Mouse (Mus musculus) adrenal gland, postnatal 4 days (tissue): Measurements from ENCODE around the gene Adgrl2. TPM values are rescaled to one million over a fixed set of nuclear protein-coding genes. Genes with fewer than 3 reads are reported as not detected.

Experiments used
- DNase-seq, 2 experiments: peaks; one replicate each; pipeline ENCODE4 v3.0.0; 2021 to 2022; ENCODE audit warnings: low spot score in 2 of 2, mixed read lengths in 2 of 2
- total RNA-seq, 2 experiments: library from RNA; stranded (reverse); gene quantifications; 2 replicates each; pipeline ENCODE4 v1.2.3; 2021

Adgrl2 gene
- total RNA-seq, 2 experiments from 2014 or later = 113 to 114 TPM

DNA sequence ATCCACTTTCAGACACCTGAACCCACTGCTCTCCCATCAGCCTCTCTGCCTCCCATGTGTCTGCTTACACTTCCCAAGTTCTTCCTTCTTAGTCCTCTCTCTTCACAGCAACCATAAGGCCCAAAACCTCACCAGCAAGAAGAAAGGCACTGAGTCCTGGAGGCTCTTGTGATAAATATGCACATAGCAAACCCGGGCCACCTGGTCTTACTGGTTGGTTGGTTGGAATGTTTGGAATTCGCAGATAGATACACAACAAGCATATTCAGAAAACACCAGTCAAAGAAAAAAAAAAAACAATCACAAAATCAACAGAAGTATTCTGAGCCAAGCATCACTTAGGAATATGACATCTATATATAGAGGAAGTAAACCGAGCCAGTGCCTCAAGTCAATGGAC is 64.0 kb downstream of the Adgrl2 start:
- no peak for DNase-seq

DNA sequence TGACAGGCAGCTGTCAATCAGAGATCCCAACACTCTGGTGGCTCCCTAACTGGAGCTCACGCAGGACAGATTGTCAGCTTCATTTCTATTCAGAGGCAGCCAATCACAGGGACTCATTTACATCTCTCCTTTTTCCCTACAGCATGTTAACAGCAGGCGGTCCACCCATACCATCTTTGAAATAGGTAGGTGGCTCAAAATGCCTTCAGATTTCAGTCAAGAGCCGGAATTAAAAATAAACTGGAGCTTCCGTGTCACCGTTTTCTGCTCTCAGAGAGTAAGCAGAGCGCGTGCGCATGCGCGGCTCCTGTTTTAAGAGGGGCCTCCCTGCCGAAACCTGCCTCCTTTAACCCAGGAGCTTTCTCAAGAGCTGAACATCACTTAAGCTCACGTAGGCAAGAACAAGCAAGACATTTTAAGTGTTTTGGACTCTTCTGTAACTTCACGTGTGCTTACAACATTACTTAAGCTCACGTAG is 67.7 kb downstream of the Adgrl2 start:
- no peak for DNase-seq

- no peak for DNase-seq
These were observed 68.3 kb downstream of the Adgrl2 start for GRCm38 (mm10) chr3:148921966-148922587.

DNA sequence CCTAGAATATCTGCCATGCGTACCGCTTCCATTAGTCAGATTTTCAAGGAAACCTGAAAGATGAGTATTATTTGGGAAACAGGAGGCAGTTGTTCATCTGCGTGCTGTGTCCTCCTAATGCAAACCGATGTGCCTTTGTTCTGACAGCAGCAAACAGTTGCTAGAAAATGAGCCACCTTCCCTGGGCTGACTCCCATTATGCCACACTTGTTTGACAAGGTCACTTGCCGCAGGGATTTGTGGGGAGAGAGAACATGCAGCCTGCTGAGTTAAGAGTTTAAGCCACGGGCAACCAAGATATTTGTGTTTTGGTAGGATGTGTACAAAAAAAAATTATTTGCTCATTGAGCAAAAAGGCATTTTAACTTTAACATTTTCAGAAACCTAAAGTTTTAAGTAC is 69.5 kb downstream of the Adgrl2 start:
- DNase-seq = no peak

DNA sequence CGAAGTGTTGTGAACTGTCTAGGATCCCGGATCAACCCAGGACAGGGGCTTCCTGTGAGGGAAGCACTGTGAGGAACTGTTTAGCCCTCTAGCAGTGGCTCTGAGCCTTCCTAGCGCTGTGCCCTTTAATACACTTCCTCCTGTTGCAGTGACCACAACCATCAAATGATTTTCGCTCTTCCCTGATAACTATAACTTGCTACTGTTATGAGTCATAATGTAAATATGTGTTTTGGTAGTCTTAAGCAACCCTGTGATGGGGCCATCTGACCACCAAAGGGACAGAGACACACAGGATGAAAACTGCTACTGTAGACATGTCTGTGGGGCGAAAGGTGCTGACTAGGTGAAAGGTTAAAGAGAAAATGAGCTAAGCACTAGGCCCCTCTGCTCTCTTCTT is 71.9 kb downstream of the Adgrl2 start:
- no peak for DNase-seq

DNA sequence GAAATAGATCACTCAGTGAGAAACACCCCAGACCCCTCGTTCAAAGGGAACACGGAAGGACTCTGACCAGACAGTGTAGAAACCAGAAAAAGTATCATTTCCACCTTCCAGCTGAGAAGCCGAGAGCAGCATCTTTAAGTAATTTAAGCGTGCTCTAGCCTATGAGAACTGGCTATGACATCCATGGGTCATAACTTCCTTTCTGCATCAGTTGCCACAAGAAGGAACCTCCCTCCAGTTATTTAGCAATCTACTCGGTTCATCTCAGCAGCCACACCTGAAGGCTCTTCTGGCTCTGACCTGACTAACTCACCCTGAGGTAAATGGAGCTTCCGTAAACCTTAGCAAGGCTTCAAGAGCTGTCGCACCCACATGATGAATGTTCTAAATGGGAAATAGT is 72.5 kb downstream of the Adgrl2 start:
- no peak for DNase-seq

DNA sequence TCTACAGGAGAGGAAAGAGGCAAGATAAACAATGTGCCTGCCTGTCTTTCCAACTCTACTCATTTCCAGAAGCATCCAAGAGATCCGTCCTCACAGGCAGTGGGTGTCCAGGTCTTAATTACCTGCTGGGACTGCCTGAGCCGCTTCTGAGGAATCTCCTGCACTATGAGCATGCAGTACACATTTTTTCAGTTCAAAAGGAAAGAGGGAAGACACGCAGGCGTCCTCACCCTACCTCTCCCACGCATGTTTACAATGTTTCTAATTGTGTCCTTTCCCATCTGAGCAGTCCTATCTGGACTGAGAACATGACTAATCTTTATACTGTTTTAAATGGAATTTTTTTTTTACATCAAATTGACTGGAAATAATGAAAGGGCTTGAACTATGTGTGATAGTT is 74.1 kb downstream of the Adgrl2 start:
- DNase-seq = no peak

GRCm38 (mm10) chr3:148912944-148913684 is 77.2 kb downstream of the Adgrl2 start:
- DNase-seq = no peak

DNA sequence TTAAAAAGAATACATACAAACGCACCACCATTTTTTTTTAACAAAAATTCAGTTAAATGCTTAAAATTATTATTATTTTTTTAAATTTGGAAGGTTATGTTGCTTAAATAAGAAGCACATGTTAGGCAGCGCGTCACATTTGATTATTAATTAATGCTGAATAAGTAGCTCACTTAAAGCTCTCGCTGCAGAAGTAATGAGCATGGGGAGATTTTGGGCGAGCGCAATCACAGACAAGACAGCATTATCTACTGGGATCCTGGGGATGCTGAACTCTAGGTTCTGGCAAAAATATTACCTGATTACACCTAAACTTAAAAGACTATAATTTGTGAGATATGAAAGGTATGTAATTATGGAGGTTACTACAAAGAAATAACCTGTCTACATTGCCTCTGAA is 77.8 kb downstream of the Adgrl2 start:
- DNase-seq = no peak

DNA sequence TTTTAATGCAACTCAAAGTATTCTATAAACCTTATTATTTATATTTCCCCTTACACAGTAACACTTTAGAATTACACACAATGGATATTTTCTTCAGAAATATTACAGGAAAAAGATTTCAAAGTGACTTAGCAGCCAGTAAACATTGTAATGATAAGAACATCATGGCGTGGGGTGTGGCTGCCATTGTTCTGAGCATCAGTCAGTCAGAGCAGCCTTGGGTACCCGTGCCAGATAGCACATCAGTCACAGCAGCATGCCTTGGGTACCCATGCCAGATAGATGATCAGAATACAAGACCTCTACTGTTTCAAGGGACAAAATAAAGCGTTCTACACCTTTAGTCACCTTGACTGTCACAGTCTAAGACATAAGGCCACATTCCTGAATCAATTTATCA is 82.5 kb downstream of the Adgrl2 start:
- no peak for DNase-seq

DNA sequence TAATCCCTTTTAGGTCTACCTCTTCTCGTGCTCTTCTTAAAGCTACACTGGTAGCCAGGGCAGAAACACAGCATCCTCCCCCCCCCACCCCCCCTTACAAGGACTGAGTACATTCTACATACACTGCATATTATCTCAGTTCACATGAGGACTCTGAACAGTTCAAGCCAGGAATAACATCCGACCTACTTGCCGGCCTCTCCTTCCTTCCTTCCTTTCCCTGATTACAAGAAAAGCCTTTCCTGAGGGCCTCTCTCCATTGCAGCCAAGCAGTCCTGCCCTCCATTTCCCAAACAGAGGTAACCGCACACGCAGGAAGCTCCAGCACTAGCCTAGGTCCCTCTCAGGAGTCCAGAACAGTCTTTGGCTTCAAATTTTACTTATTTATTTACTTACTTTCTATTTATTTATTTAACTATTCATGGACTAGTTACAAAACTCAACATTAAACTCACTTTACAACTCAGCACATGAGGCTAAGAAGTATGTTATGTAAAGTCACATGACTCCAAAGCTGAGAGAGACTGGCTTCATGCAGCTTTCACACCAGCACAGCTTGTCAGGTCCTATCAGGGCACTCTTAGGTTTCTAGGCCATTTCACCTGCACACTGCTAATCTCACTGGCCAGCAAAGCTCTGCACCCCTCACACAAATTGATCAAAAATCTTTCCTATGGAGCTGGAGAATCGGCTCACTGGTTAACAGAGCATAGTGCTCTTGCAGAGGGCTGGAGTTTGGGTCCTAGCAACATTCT is 83.2 kb downstream of the Adgrl2 start:
- no peak for DNase-seq

DNA sequence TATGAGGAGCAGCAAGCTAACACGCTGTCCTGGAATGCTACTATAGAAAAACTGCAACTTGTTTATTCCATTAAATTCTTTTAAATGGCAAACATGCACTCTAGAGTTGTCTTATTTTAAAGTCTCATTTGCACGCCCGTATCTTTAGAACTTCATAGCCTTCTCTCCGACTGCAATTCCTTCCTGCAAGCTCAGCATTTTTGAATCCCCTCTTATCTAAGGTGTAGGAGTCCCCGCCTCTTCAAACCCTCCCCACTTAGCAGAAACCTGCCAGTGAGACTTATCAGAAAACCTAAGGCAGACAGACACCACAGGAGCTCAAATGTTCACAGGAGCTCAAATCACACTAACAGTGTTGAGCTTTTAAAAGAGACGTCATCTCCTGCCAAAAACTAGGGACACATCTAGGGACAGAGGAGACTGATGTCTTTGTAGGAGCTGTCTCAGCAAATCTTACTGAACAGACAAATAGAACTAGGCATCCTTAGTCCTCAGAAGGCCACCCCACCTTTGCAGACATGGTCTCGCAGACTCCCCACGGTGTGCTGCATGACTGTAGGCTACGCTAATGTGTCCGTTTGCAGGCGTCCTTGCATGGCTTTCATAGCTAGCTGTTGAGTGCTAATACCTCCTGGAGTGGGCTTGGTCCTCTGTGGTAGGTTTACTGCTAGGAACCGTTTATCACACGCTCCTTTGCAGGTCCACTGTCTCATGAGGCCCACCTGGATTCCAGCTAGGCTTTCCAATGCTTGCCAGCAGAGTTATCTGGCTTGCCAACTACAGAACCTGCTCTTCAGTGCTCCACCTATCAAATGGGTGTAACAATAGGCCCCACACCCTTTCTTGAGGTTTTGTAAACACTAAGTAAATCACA is 84.2 kb downstream of the Adgrl2 start:
- no peak for DNase-seq

DNA sequence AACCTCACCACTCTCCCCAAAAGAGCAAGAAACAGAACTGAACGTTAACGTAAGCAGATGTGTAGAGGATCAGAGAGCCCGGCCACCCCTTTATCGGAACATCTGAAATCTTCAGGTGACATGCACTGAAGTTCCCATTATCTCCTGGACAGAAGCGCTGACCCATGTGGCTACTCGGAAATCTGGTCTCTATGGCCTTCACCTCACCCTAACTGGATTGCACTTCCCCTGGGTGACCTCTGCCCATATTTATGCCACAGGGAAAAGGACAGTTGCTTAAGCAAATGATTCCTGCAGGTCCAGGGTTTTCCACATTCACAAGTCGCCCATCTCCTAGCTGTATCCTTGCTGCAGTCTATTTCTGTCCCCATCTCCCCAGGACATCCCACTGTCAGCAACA is 84.9 kb downstream of the Adgrl2 start:
- no peak for DNase-seq

GRCm38 (mm10) chr3:148899857-148900256 is 90.5 kb downstream of the Adgrl2 start:
- DNase-seq = no peak

- DNase-seq = no peak
These were observed 90.9 kb downstream of the Adgrl2 start for GRCm38 (mm10) chr3:148899416-148899815.

- no peak for DNase-seq
These were observed 91.7 kb downstream of the Adgrl2 start for GRCm38 (mm10) chr3:148898535-148899250.

DNA sequence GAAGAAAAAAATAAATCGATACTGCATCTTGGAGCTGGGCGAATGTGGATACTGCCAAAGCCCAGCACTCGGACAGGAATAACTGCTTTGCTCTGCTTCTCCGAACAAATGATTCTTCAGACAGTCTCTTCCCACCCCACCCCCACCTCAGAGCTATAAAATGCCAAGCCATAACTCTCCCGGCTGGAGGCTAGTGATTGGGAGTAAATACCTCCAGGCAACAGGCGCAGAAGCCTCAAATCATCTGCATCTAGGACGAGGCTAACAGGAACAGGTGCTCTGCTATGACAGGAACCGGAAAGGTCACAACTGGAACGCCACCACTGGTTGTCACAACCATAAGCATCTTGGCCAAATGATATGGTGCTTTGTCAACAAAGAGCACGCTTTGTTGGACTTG is 94.1 kb downstream of the Adgrl2 start:
- DNase-seq = no peak

DNA sequence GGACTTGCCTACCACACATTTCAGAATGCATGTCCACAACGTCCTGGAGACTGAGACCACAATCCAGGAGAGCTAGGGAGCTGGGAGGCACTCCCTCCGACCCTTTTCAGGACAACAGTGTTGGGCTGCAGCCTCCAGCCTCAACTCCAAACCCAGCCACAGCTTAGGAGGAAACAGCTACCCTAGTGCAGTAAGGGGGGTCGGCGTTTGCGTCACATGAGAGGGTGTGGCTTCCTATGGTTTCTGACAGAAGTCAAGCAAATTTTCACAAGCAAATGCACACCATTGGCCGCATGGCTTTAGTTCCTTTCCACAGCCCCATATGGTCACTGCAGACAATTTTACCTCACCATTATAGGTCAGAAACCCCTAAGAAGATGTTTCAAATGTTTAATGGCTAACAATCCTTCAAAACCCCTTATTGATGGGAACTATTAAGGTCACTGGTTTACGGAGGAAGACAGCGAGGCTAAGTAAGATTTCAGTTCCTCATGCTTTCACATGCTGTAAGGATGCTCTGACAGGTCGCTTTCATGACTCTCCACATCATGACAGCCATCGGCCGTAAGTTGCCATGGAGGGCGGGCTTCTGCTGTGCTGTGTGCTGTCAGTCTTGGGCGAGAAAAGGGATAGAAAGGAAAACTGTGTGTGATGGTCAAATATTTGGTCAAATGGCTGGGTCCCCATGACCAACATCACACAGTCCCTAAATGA is 94.8 kb downstream of the Adgrl2 start:
- no peak for DNase-seq

- DNase-seq = no peak
These were observed 95.5 kb downstream of the Adgrl2 start for GRCm38 (mm10) chr3:148894867-148895266.

DNA sequence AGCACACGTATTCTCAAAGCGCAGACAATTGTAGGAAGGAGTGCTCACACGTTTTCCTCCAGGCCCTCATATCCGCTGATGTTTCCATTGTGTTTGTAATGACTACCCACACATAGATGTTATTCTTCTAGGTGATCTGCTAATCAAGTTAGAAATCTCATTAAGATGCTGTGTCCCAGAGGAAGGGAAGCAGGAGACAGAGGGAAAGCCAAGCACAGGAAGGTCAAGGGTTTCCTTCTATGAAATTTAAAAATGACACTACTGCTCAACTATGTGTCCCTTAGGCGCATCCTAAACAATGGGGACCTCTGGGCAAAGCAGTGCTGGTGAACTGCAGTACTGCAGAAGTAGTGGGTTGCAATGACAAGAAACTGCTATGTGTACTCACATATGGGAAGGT is 102.5 kb downstream of the Adgrl2 start:
- DNase-seq = no peak
